Comparison of ENCODE assay signal across 7 mouse cellular contexts in the genomic region with DNA sequence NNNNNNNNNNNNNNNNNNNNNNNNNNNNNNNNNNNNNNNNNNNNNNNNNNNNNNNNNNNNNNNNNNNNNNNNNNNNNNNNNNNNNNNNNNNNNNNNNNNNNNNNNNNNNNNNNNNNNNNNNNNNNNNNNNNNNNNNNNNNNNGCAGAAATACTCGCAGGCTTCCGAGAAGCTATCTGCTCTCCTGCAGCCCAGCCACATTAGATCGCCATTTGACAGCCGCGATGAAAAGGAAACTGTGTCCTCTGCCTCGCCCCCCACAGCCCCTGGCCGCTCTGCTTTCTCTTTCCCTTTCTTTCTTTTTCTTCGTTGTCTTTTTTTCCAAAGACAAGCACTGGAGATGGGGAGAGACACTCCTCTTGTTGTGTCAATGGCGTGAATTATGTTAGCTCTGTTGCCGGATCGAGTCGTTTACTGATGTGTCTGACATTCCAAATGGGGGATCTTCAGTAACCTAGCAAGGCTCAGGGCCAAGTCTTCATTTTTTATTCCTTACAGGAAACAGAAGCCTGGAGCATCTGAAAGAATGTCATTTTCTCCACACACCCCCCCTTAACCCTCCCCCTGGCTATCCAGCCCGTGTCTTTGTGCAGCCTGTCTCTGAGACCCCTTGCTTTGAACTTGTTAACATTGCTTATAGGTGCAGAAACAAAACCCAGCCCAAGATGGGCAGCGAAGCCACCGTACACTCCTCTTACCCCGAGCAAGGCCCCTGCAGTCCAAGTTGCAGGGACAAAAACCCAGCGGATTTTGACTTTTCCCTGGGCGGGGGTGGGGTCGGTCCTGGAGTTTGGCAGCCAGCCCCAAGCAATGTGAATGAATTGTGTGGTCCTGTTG.
DNase-seq lines count a peak whose midpoint lies in the region; ATAC-seq lines count a peak whose summit lies in the region.

No protein-coding gene starts in this region.

- peaks cover 11% of the 10 kb centered on the region; the same call in 1 of the 2 replicates for H3K27me3 ChIP-seq in embryonic facial prominence, embryonic 12.5 days
- peaks cover 77% of the 10 kb centered on the region for H3K27me3 ChIP-seq in hindbrain, embryonic 14.5 days (ENCODE audit: control insufficient read depth, insufficient read depth, low read length)
- peaks cover 3% of the 10 kb centered on the region; the same call in 1 of the 2 replicates for H3K27me3 ChIP-seq in midbrain, embryonic 16.5 days (ENCODE audit: control insufficient read depth, insufficient read depth, low read depth, low read length)

- H3K27ac ChIP-seq in embryonic facial prominence, embryonic 12.5 days = no peak overlapping the region
- H3K27ac ChIP-seq in hindbrain, embryonic 14.5 days = no peak overlapping the region
- H3K27ac ChIP-seq in midbrain, embryonic 16.5 days (ENCODE audit: low read length) = peak overlapping the region; percentile 63

- H3K4me2 ChIP-seq in embryonic facial prominence, embryonic 12.5 days (replicated peaks) = peak overlapping the region; percentile 50
- H3K4me2 ChIP-seq in hindbrain, embryonic 14.5 days (replicated peaks) = peak overlapping the region; percentile 58
- peak overlapping the region; percentile 71 for H3K4me2 ChIP-seq in midbrain, embryonic 16.5 days (ENCODE audit: low read length)

- H3K9me3 ChIP-seq in embryonic facial prominence, embryonic 12.5 days = no peaks in the 10 kb centered on the region
- no peaks in the 10 kb centered on the region for H3K9me3 ChIP-seq in hindbrain, embryonic 14.5 days (ENCODE audit: control insufficient read depth, low read length)
- H3K9me3 ChIP-seq in midbrain, embryonic 16.5 days (replicated peaks; ENCODE audit: control insufficient read depth, low read length, poor library complexity, severe bottlenecking) = no peaks in the 10 kb centered on the region

- WGBS in embryonic facial prominence, embryonic 12.5 days = 7% methylated on average over 19 of the region's 19 CpGs
- 2% methylated on average over 19 of the region's 19 CpGs for WGBS in hindbrain, embryonic 14.5 days
- WGBS in midbrain, embryonic 16.5 days = under 1% methylated on average over 19 of the region's 19 CpGs

- 0 out of 2 replicates have a peak overlapping the region, but pooled peaks have one; percentile 27 for H3K9ac ChIP-seq in embryonic facial prominence, embryonic 12.5 days
- peak overlapping the region; percentile 51 for H3K9ac ChIP-seq in hindbrain, embryonic 14.5 days
- peak overlapping the region; percentile 62 for H3K9ac ChIP-seq in midbrain, embryonic 16.5 days (ENCODE audit: low read depth, low read length)

- H3K36me3 ChIP-seq in embryonic facial prominence, embryonic 12.5 days = no peaks in the 10 kb centered on the region
- no peaks in the 10 kb centered on the region for H3K36me3 ChIP-seq in hindbrain, embryonic 14.5 days (replicated peaks; ENCODE audit: control insufficient read depth, insufficient read depth)
- no peaks in the 10 kb centered on the region for H3K36me3 ChIP-seq in midbrain, embryonic 16.5 days (ENCODE audit: control insufficient read depth, insufficient read depth, low read length)

- peak overlapping the region; percentile 30 for H3K4me3 ChIP-seq in embryonic facial prominence, embryonic 12.5 days
- H3K4me3 ChIP-seq in hindbrain, embryonic 14.5 days (replicated peaks; ENCODE audit: low read length) = peak overlapping the region; percentile 36
- H3K4me3 ChIP-seq in midbrain, embryonic 16.5 days (ENCODE audit: low read depth, low read length) = peak overlapping the region; percentile 38

- peak; percentile 6 for DNase-seq in kidney, postnatal 10 days
- DNase-seq in kidney, postnatal 36 days = no peak
- DNase-seq in hindbrain, embryonic 14.5 days (ENCODE audit: low spot score) = peak; percentile 40
- DNase-seq in urinary bladder, postnatal 14 days (ENCODE audit: low spot score) = no peak
- no peak for DNase-seq in kidney, adult 8-10 months

- H3K4me1 ChIP-seq in embryonic facial prominence, embryonic 12.5 days = peaks cover 14% of the 10 kb centered on the region; the same call in 1 of the 2 replicates
- peaks cover 9% of the 10 kb centered on the region for H3K4me1 ChIP-seq in hindbrain, embryonic 14.5 days (replicated peaks; ENCODE audit: control insufficient read depth, insufficient read depth, low read length)
- H3K4me1 ChIP-seq in midbrain, embryonic 16.5 days (ENCODE audit: control insufficient read depth, insufficient read depth, low read length) = peaks cover 26% of the 10 kb centered on the region

- ATAC-seq in embryonic facial prominence, embryonic 12.5 days (ENCODE audit: insufficient number of reproducible peaks, insufficient read depth, low FRiP score, low TSS enrichment) = no peak
- ATAC-seq in hindbrain, embryonic 14.5 days (ENCODE audit: low FRiP score) = peak; percentile 66; the same call in 1 of the 2 replicates
- peak; percentile 70 for ATAC-seq in midbrain, embryonic 16.5 days

Comparison
In these comparisons a context has a peak if more than half of its experiments do, and no peak if none do; other contexts are left out.
1. DNase-seq: peak in kidney, postnatal 10 days (single experiment) and hindbrain, embryonic 14.5 days (single experiment); none in kidney, postnatal 36 days (0 of 2), urinary bladder, postnatal 14 days (single experiment) and kidney, adult 8-10 months (0 of 2).
2. Peak in every context shown above with its lines, with median percentiles within 50 percentile points of each other: H3K4me2 ChIP-seq, H3K4me3 ChIP-seq and H3K9ac ChIP-seq.